Mouse (Mus musculus): ENCODE measurements around the gene Clip2. TPM values are rescaled to one million over a fixed set of nuclear protein-coding genes. Genes with fewer than 3 reads are reported as not detected.

Clip2 gene
- polyA plus RNA-seq, 1 experiment: 21.9 TPM

DNA sequence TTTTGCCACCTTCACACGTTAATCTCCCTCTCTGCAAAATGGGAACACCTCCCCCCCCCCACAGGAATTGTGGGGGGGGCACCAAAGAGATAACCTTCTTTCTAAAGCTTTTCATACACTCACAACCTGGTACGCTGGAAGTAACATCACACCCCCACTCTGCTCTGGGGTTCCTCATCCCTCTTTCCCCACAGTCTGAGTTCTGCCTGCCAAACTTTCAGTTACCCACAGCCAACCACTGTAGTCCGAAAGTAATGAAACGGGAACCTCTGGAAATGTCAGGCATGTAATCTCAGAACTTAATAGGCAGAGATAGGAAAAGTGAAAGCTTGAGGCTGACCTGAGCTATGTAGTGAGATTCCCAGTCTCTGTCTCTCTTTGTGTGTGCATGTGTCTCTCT lies 15.2 kb upstream of the Clip2 start:
- Histone ChIP-seq H3K4me3 (replicated peaks; ENCODE audit: extremely low read depth, low read depth, low read length) (no peak overlapping the region), H3K4me1 (ENCODE audit: control insufficient read depth, insufficient read depth, low read length) (peaks cover under 1% of the 10 kb centered on the region; the same call in 1 of the 2 replicates)
- DNase-seq: no peak
- whole genome bisulfite sequencing: 79% methylated on average over 4 of the region's 4 CpGs
- TF ChIP-seq CTCF (IDR thresholded peaks at IDR 0.05; ENCODE audit: insufficient read depth, low read length) (no peak), POLR2A (IDR thresholded peaks at IDR 0.05; ENCODE audit: borderline replicate concordance, extremely low read depth, low read depth, low read length) (no peak)

GRCm38 (mm10) chr5:134565696-134566095 lies 13.5 kb upstream of the Clip2 start:
- H3K4me3 ChIP-seq (replicated peaks; ENCODE audit: extremely low read depth, low read depth, low read length): no peak overlapping the region
- no peaks in the 10 kb centered on the region for H3K4me1 ChIP-seq (ENCODE audit: control insufficient read depth, insufficient read depth, low read length)
- TF ChIP-seq POLR2A (IDR thresholded peaks at IDR 0.05; ENCODE audit: borderline replicate concordance, extremely low read depth, low read depth, low read length) (no peak), CTCF (IDR thresholded peaks at IDR 0.05; ENCODE audit: insufficient read depth, low read length) (no peak)
- WGBS: 88% methylated on average over 6 of the region's 6 CpGs
- DNase-seq: no peak

DNA sequence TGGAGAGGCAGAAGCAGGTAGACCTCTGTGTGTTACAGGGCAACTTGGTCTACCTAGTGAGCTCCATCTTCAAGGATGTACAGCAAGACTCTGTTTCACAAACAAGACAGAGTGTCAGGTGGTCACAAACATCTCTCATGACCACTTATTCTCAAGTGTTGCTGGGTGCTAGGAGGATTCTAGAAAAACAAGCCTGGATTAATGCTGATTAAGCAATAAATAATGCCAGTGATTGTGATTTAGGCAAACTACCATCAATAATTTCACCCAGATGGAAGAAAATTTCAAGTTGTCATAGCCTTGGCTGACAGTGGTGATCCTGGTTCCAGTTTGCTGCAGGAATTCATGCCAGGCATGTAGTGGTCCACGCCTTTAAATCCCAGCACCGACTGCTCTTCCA lies 12.0 kb upstream of the Clip2 start:
- WGBS: 100% methylated on average over 2 of the region's 2 CpGs
- no peaks in the 10 kb centered on the region for H3K4me1 ChIP-seq (ENCODE audit: control insufficient read depth, insufficient read depth, low read length)
- DNase-seq: no peak
- H3K4me3 ChIP-seq (replicated peaks; ENCODE audit: extremely low read depth, low read depth, low read length): no peak overlapping the region
- TF ChIP-seq CTCF (IDR thresholded peaks at IDR 0.05; ENCODE audit: insufficient read depth, low read length) (no peak), POLR2A (IDR thresholded peaks at IDR 0.05; ENCODE audit: borderline replicate concordance, extremely low read depth, low read depth, low read length) (no peak)

GRCm38 (mm10) chr5:134560450-134561171 lies 8.4 kb upstream of the Clip2 start:
- no peak for DNase-seq
- no peak overlapping the region for H3K4me3 ChIP-seq (replicated peaks; ENCODE audit: extremely low read depth, low read depth, low read length)
- WGBS: 78% methylated on average over 16 of the region's 16 CpGs
- TF ChIP-seq POLR2A (IDR thresholded peaks at IDR 0.05; ENCODE audit: borderline replicate concordance, extremely low read depth, low read depth, low read length): no peak
- TF ChIP-seq CTCF (IDR thresholded peaks at IDR 0.05; ENCODE audit: insufficient read depth, low read length): no peak
- peaks cover 2% of the 10 kb centered on the region; the same call in 1 of the 2 replicates for H3K4me1 ChIP-seq (ENCODE audit: control insufficient read depth, insufficient read depth, low read length)

- no peak for DNase-seq
- Histone ChIP-seq H3K4me3 (replicated peaks; ENCODE audit: extremely low read depth, low read depth, low read length) (no peak within 1 kb of the TSS), H3K4me1 (ENCODE audit: control insufficient read depth, insufficient read depth, low read length) (peaks cover 6% of the 10 kb centered on the region; the same call in 1 of the 2 replicates)
- no peak for TF ChIP-seq POLR2A (IDR thresholded peaks at IDR 0.05; ENCODE audit: borderline replicate concordance, extremely low read depth, low read depth, low read length)
- TF ChIP-seq CTCF (IDR thresholded peaks at IDR 0.05; ENCODE audit: insufficient read depth, low read length): no peak
- WGBS: 89% methylated on average over 7 of the region's 7 CpGs
Measured at GRCm38 (mm10) chr5:134560071-134560449, 7.8 kb upstream of the Clip2 start, which contains the start of gene Syna. Gene Syna, minus strand, starts transcription at chr5:134560171.

DNA sequence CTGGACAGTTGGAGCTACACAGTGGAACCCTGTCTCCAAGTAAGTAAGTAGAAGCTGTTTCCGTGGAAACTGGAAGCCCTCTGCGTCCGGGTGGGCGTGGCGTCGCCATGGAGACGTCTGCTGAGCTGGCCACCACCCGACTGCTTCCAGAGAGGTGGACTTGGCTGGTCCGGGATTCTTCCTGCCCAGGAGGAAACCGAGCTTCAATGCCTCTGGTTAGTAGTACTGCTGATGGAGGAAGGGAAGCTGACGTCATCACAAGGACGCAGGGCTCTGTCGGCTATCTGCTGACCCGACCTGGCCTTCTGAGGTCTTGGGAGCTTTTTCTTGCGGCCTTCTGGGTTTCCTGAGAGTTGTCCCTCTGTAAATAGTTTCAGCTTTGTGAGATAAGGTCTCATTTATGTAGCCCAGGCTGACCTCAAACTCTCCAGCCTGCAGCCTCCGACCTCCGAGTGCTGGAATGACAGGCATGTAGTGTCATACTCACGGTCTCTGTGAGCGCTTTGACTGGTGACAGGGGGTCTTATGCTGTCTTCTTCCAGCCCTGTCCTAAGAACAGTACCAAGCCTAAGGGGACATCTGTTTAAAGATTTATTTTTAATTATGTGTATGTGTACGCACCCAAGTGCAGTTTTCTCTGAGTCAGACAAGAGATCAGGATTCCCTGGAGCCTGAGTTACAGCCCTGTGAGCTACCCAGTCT lies 3.4 kb upstream of the Clip2 start:
- WGBS: 9% methylated on average over 20 of the region's 20 CpGs
- TF ChIP-seq CTCF (IDR thresholded peaks at IDR 0.05; ENCODE audit: insufficient read depth, low read length): no peak
- TF ChIP-seq POLR2A (IDR thresholded peaks at IDR 0.05; ENCODE audit: borderline replicate concordance, extremely low read depth, low read depth, low read length): no peak
- DNase-seq: peak; percentile 46
- Histone ChIP-seq H3K4me1 (ENCODE audit: control insufficient read depth, insufficient read depth, low read length) (peaks cover 15% of the 10 kb centered on the region), H3K4me3 (replicated peaks; ENCODE audit: extremely low read depth, low read depth, low read length) (no peak overlapping the region)

GRCm38 (mm10) chr5:134553951-134554546 lies 1.8 kb upstream of the Clip2 start:
- Histone ChIP-seq H3K4me1 (ENCODE audit: control insufficient read depth, insufficient read depth, low read length) (peaks cover 16% of the 10 kb centered on the region), H3K4me3 (replicated peaks; ENCODE audit: extremely low read depth, low read depth, low read length) (no peak overlapping the region)
- 71% methylated on average over 5 of the region's 5 CpGs for WGBS
- TF ChIP-seq POLR2A (IDR thresholded peaks at IDR 0.05; ENCODE audit: borderline replicate concordance, extremely low read depth, low read depth, low read length): no peak
- no peak for DNase-seq

DNA sequence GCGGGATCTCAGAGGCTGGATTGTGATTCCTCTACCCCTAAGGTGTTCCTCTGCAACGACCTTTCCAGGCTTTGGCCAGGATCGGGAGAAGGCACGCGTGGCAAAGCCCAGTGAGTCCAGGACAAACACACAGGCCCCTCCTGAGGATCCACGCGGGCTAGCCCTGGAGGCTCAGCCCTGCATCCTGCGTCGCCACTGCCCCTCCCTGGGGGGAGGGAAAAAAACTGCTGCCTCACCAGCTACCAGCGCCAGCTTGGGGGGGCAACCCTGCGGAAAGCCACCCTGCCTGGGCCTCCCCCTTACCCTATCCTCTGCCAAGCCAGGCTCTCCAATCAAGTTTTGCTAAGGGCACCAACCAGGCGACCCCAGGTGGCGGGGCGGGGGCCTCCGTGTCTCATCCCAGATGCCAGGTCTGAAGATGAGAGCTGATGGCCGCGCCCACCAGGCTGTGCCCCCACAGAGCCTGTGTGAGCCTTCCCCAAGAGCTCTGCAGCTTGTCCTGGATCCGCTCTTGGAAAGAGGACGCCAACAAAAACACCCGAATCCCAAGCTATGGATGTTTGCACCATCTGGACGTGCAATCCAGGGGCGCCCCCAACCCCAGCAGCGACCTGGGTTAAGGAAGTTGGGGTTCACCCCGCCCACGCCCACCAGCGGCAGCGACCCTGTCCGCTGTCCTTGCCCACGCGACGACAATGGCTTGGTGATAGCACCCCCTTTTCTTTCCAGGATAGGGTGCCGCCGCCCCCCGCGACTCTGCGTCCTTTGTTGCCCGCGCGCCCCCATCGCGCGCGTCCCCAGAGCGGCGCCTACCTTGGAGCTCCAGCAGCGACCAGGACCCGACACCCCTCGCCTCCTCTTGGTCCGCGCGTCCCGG lies 763 bp downstream of the Clip2 start:
- WGBS: 2% methylated on average over 51 of the region's 52 CpGs
- TF ChIP-seq CTCF (IDR thresholded peaks at IDR 0.05; ENCODE audit: insufficient read depth, low read length): no peak
- TF ChIP-seq POLR2A (IDR thresholded peaks at IDR 0.05; ENCODE audit: borderline replicate concordance, extremely low read depth, low read depth, low read length): no peak
- H3K4me3 ChIP-seq (replicated peaks; ENCODE audit: extremely low read depth, low read depth, low read length): peak overlapping the region; percentile 98
- H3K4me1 ChIP-seq (ENCODE audit: control insufficient read depth, insufficient read depth, low read length): peaks cover 16% of the 10 kb centered on the region
- DNase-seq: peak; percentile 37

- WGBS: 19% methylated on average over 6 of the region's 6 CpGs
- peaks cover 16% of the 10 kb centered on the region for H3K4me1 ChIP-seq (ENCODE audit: control insufficient read depth, insufficient read depth, low read length)
- DNase-seq: no peak
- no peak for TF ChIP-seq POLR2A (IDR thresholded peaks at IDR 0.05; ENCODE audit: borderline replicate concordance, extremely low read depth, low read depth, low read length)
- no peak for TF ChIP-seq CTCF (IDR thresholded peaks at IDR 0.05; ENCODE audit: insufficient read depth, low read length)
- peak overlapping the region; percentile 98 for H3K4me3 ChIP-seq (replicated peaks; ENCODE audit: extremely low read depth, low read depth, low read length)
Measured at GRCm38 (mm10) chr5:134550836-134551232, 1.4 kb downstream of the Clip2 start.
